Mouse (Mus musculus): Measurements from ENCODE around the gene Sbk3. TPM values are rescaled to one million over a fixed set of nuclear protein-coding genes. Genes with fewer than 3 reads are reported as not detected.
A peak's percentile ranks its signal among the peaks of the same experiment; 100 is the strongest.

Sbk3 gene
- polyA plus RNA-seq, 1 experiment from 2014 or later = not detected

- DNase-seq (ENCODE audit: low spot score) (no peak), ATAC-seq (replicated peaks; ENCODE audit: low FRiP score) (no peak)
- Histone ChIP-seq H3K4me2 (no peak overlapping the region), H3K4me1 (replicated peaks; ENCODE audit: control insufficient read depth, insufficient read depth, low read length) (peaks cover 33% of the 10 kb centered on the region), H3K4me3 (ENCODE audit: low read depth, low read length) (no peak overlapping the region), H3K36me3 (ENCODE audit: control insufficient read depth, insufficient read depth, low read length) (peaks cover 29% of the 10 kb centered on the region), H3K27ac (ENCODE audit: low read depth, low read length) (no peak overlapping the region), H3K9ac (ENCODE audit: low read depth, low read length) (no peak overlapping the region), H3K27me3 (replicated peaks; ENCODE audit: control insufficient read depth, insufficient read depth, low read length) (peaks cover 18% of the 10 kb centered on the region), H3K9me3 (ENCODE audit: control insufficient read depth, low read length) (no peaks in the 10 kb centered on the region)
- 92% methylated on average over 20 of the region's 21 CpGs for WGBS
Measured at GRCm38 (mm10) chr7:4919096-4919495, 51.9 kb downstream of the Sbk3 start.

- peaks cover 13% of the 10 kb centered on the region for H3K27me3 ChIP-seq (replicated peaks; ENCODE audit: control insufficient read depth, insufficient read depth, low read length)
- H3K9me3 ChIP-seq (ENCODE audit: control insufficient read depth, low read length) = no peaks in the 10 kb centered on the region
- no peak overlapping the region for H3K27ac ChIP-seq (ENCODE audit: low read depth, low read length)
- WGBS = 91% methylated on average over 15 of the region's 15 CpGs
- ATAC-seq (replicated peaks; ENCODE audit: low FRiP score) (no peak), DNase-seq (ENCODE audit: low spot score) (no peak)
- H3K4me1 ChIP-seq (replicated peaks; ENCODE audit: control insufficient read depth, insufficient read depth, low read length) = peaks cover 29% of the 10 kb centered on the region
- peaks cover 29% of the 10 kb centered on the region for H3K36me3 ChIP-seq (ENCODE audit: control insufficient read depth, insufficient read depth, low read length)
- no peak overlapping the region for H3K4me2 ChIP-seq
- no peak overlapping the region for H3K9ac ChIP-seq (ENCODE audit: low read depth, low read length)
- H3K4me3 ChIP-seq (ENCODE audit: low read depth, low read length) = no peak overlapping the region
Measured at GRCm38 (mm10) chr7:4918681-4919080, 52.3 kb downstream of the Sbk3 start.

GRCm38 (mm10) chr7:4917494-4917893, 53.5 kb downstream of the Sbk3 start:
- Histone ChIP-seq H3K9me3 (ENCODE audit: control insufficient read depth, low read length) (no peaks in the 10 kb centered on the region), H3K4me2 (no peak overlapping the region), H3K36me3 (ENCODE audit: control insufficient read depth, insufficient read depth, low read length) (peaks cover 29% of the 10 kb centered on the region), H3K27ac (ENCODE audit: low read depth, low read length) (no peak overlapping the region), H3K4me1 (replicated peaks; ENCODE audit: control insufficient read depth, insufficient read depth, low read length) (peaks cover 22% of the 10 kb centered on the region), H3K4me3 (ENCODE audit: low read depth, low read length) (no peak overlapping the region), H3K27me3 (replicated peaks; ENCODE audit: control insufficient read depth, insufficient read depth, low read length) (peaks cover 1% of the 10 kb centered on the region; the same call in 1 of the 2 replicates), H3K9ac (ENCODE audit: low read depth, low read length) (no peak overlapping the region)
- no peak for DNase-seq (ENCODE audit: low spot score)
- WGBS = 97% methylated on average over 2 of the region's 2 CpGs
- ATAC-seq (replicated peaks; ENCODE audit: low FRiP score) = no peak

- peak overlapping the region; percentile 81 for H3K4me3 ChIP-seq (ENCODE audit: low read depth, low read length)
- ATAC-seq (replicated peaks; ENCODE audit: low FRiP score) = peak; percentile 56
- H3K36me3 ChIP-seq (ENCODE audit: control insufficient read depth, insufficient read depth, low read length) = peaks cover 28% of the 10 kb centered on the region
- H3K4me2 ChIP-seq = peak overlapping the region; percentile 96
- DNase-seq (ENCODE audit: low spot score) = no peak
- H3K4me1 ChIP-seq (replicated peaks; ENCODE audit: control insufficient read depth, insufficient read depth, low read length) = peaks cover 13% of the 10 kb centered on the region
- WGBS = 23% methylated on average over 14 of the region's 14 CpGs
- no peaks in the 10 kb centered on the region for H3K27me3 ChIP-seq (replicated peaks; ENCODE audit: control insufficient read depth, insufficient read depth, low read length)
- peak overlapping the region; percentile 92 for H3K27ac ChIP-seq (ENCODE audit: low read depth, low read length)
- peak overlapping the region; percentile 93 for H3K9ac ChIP-seq (ENCODE audit: low read depth, low read length)
- no peaks in the 10 kb centered on the region for H3K9me3 ChIP-seq (ENCODE audit: control insufficient read depth, low read length)
Measured at GRCm38 (mm10) chr7:4915669-4916416, 55.1 kb downstream of the Sbk3 start.

Other genes starting within 250 kb of the Sbk3 start
- gene Tmem150b, start 245.9 kb downstream of the Sbk3 start, polyA plus RNA-seq (2014; fragmentation: Nextera tagmentation; extraction: Ambion mirVana) = 0.16 TPM in 1 of 2 replicates, not detected in the other
- gene Kmt5c, start 231.1 kb downstream of the Sbk3 start, polyA plus RNA-seq (2014; fragmentation: Nextera tagmentation; extraction: Ambion mirVana) = 88.8 and 97.1 TPM in 2 replicates
- gene Cox6b2, start 218.1 kb downstream of the Sbk3 start, polyA plus RNA-seq (2014; fragmentation: Nextera tagmentation; extraction: Ambion mirVana) = 111 and 116 TPM in 2 replicates
- not detected in 2 replicates for gene Fam71e2, start 199.9 kb downstream of the Sbk3 start, polyA plus RNA-seq (2014; fragmentation: Nextera tagmentation; extraction: Ambion mirVana)
- 0.12 TPM in 1 of 2 replicates, not detected in the other for gene Il11, start 188.3 kb downstream of the Sbk3 start, polyA plus RNA-seq (2014; fragmentation: Nextera tagmentation; extraction: Ambion mirVana)
- gene Tmem190, start 188.2 kb downstream of the Sbk3 start, polyA plus RNA-seq (2014; fragmentation: Nextera tagmentation; extraction: Ambion mirVana) = 0.86 TPM in 1 of 2 replicates, not detected in the other
- 12.2 and 12.4 TPM in 2 replicates for gene Tmem238, start 181.5 kb downstream of the Sbk3 start, polyA plus RNA-seq (2014; fragmentation: Nextera tagmentation; extraction: Ambion mirVana)
- gene Rpl28, start 178.3 kb downstream of the Sbk3 start, polyA plus RNA-seq (2014; fragmentation: Nextera tagmentation; extraction: Ambion mirVana) = 218 and 238 TPM in 2 replicates
- gene Ube2s, start 158.6 kb downstream of the Sbk3 start, polyA plus RNA-seq (2014; fragmentation: Nextera tagmentation; extraction: Ambion mirVana) = 367 and 402 TPM in 2 replicates
- 0.03 and 0.11 TPM in 2 replicates for gene Shisa7, start 126.5 kb downstream of the Sbk3 start, polyA plus RNA-seq (2014; fragmentation: Nextera tagmentation; extraction: Ambion mirVana)
- 5.2 and 5.3 TPM in 2 replicates for gene Isoc2b, start 100.9 kb downstream of the Sbk3 start, polyA plus RNA-seq (2014; fragmentation: Nextera tagmentation; extraction: Ambion mirVana)
- gene Isoc2a, start 94.0 kb downstream of the Sbk3 start, polyA plus RNA-seq (2014; fragmentation: Nextera tagmentation; extraction: Ambion mirVana) = 1.3 and 1.4 TPM in 2 replicates
- gene Gm36210, start 64.7 kb downstream of the Sbk3 start, polyA plus RNA-seq (2014; fragmentation: Nextera tagmentation; extraction: Ambion mirVana) = 0.22 TPM in 1 of 2 replicates, not detected in the other
- 3.3 and 3.5 TPM in 2 replicates for gene Zfp628, start 56.0 kb downstream of the Sbk3 start, polyA plus RNA-seq (2014; fragmentation: Nextera tagmentation; extraction: Ambion mirVana)
- 1.4 and 1.5 TPM in 2 replicates for gene Nat14, start 49.1 kb downstream of the Sbk3 start, polyA plus RNA-seq (2014; fragmentation: Nextera tagmentation; extraction: Ambion mirVana)
- 0.70 and 0.82 TPM in 2 replicates for gene Ssc5d, start 45.4 kb downstream of the Sbk3 start, polyA plus RNA-seq (2014; fragmentation: Nextera tagmentation; extraction: Ambion mirVana)
- 0.22 TPM in 1 of 2 replicates, not detected in the other for gene Sbk2, start 6.8 kb downstream of the Sbk3 start, polyA plus RNA-seq (2014; fragmentation: Nextera tagmentation; extraction: Ambion mirVana)
- gene Zfp579, start 25.0 kb upstream of the Sbk3 start, polyA plus RNA-seq (2014; fragmentation: Nextera tagmentation; extraction: Ambion mirVana) = 13.7 and 16.8 TPM in 2 replicates
- gene Zfp524, start 43.2 kb upstream of the Sbk3 start, polyA plus RNA-seq (2014; fragmentation: Nextera tagmentation; extraction: Ambion mirVana) = 13.9 and 14.0 TPM in 2 replicates
- gene Fiz1, start 43.5 kb upstream of the Sbk3 start, polyA plus RNA-seq (2014; fragmentation: Nextera tagmentation; extraction: Ambion mirVana) = 37.1 and 40.8 TPM in 2 replicates
- gene Gm44973, start 44.3 kb upstream of the Sbk3 start, polyA plus RNA-seq (2014; fragmentation: Nextera tagmentation; extraction: Ambion mirVana) = 1.8 and 3.3 TPM in 2 replicates
- gene Zfp865, start 49.2 kb upstream of the Sbk3 start, polyA plus RNA-seq (2014; fragmentation: Nextera tagmentation; extraction: Ambion mirVana) = 3.5 and 4.5 TPM in 2 replicates
- gene Ccdc106, start 49.4 kb upstream of the Sbk3 start, polyA plus RNA-seq (2014; fragmentation: Nextera tagmentation; extraction: Ambion mirVana) = 4.1 and 5.2 TPM in 2 replicates
- gene 4632433K11Rik, start 63.0 kb upstream of the Sbk3 start, polyA plus RNA-seq (2014; fragmentation: Nextera tagmentation; extraction: Ambion mirVana) = 0.22 TPM in 1 of 2 replicates, not detected in the other
- gene Zfp784, start 67.3 kb upstream of the Sbk3 start, polyA plus RNA-seq (2014; fragmentation: Nextera tagmentation; extraction: Ambion mirVana) = 2.4 and 2.6 TPM in 2 replicates
- gene Zfp580, start 80.4 kb upstream of the Sbk3 start, polyA plus RNA-seq (2014; fragmentation: Nextera tagmentation; extraction: Ambion mirVana) = 11.5 and 14.1 TPM in 2 replicates
- 169 TPM in 2 replicates for gene U2af2, start 91.0 kb upstream of the Sbk3 start, polyA plus RNA-seq (2014; fragmentation: Nextera tagmentation; extraction: Ambion mirVana)
- 82.9 and 88.9 TPM in 2 replicates for gene Epn1, start 109.1 kb upstream of the Sbk3 start, polyA plus RNA-seq (2014; fragmentation: Nextera tagmentation; extraction: Ambion mirVana)
- gene Rfpl4, start 145.8 kb upstream of the Sbk3 start, polyA plus RNA-seq (2014; fragmentation: Nextera tagmentation; extraction: Ambion mirVana) = not detected in 2 replicates
- 0.26 and 0.66 TPM in 2 replicates for gene Rasl2-9, start 154.8 kb upstream of the Sbk3 start, polyA plus RNA-seq (2014; fragmentation: Nextera tagmentation; extraction: Ambion mirVana)
- not detected in 2 replicates for gene Vmn1r55, start 178.5 kb upstream of the Sbk3 start, polyA plus RNA-seq (2014; fragmentation: Nextera tagmentation; extraction: Ambion mirVana)
- gene Vmn1r56, start 225.6 kb upstream of the Sbk3 start, polyA plus RNA-seq (2014; fragmentation: Nextera tagmentation; extraction: Ambion mirVana) = not detected in 2 replicates
- gene Vmn1r57, start 247.3 kb upstream of the Sbk3 start, polyA plus RNA-seq (2014; fragmentation: Nextera tagmentation; extraction: Ambion mirVana) = not detected in 2 replicates